ENCODE assay signal across 28 mouse cellular contexts in the genomic region with DNA sequence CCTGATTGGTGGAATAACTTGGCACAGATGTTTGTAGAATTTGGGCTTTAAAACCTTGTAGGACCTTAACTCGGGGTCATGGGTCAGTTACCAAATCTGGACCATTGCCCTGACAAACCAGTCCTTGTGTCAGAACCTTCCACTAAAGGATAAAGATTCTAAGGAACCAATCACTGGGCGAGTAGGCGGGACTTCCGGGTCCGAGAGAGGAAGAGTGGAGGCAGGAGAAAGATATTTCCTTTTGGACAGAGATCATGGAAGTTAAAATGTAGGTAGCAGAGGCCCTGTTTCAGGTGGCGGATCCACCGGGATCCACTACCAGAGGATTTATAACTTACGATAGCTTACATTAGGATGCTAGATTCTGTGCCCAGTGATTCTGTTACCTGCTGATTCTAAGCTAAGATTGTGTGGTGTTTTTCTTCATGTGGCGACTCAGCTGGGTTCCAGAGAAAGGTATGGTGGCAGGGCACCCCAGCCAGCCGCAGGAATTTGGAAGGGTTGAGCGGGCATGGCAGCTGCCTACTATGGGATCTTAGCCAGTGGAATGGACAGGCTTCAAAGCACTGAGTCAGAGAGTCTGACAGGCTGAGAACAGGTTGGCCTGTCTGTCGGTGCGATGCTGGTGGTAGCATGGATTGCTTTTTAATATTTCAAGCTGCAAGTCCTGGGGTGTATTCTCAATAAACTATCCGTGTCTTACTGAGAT. TPM values are rescaled to one million over a fixed set of nuclear protein-coding genes. Genes with fewer than 3 reads are reported as not detected.
DNase-seq lines count a peak whose midpoint lies in the region; ATAC-seq and TF ChIP-seq lines count a peak whose summit lies in the region.
"Had no signal": no experiment of that assay in that cellular context is flagged by ENCODE, and none has a peak within 500 bp of the region (broad histone marks: within the 10 kb centered on the region; RNA-seq: fewer than 3 reads in every experiment).

No protein-coding gene starts in this region.

- no peaks in the 10 kb centered on the region for H3K9me3 ChIP-seq in forebrain, embryonic 12.5 days
- H3K9me3 ChIP-seq: embryonic facial prominence, embryonic 12.5 days; embryonic facial prominence, embryonic 15.5 days; G1E; heart, embryonic 12.5 days; heart, embryonic 15.5 days had no signal

- ATAC-seq in forebrain, embryonic 12.5 days (ENCODE audit: low FRiP score) = no peak
- ATAC-seq: forebrain, embryonic 14.5 days; forebrain, postnatal 0 days; hindbrain, postnatal 0 days; inflammation-experienced regulatory T-cells, adult 6 months; intestine, embryonic 16.5 days had no signal

- peak overlapping the region; percentile 46 for H3K4me3 ChIP-seq in testis, adult 2 months (ENCODE audit: control insufficient read depth, low read depth, low read length)
- H3K4me3 ChIP-seq in forebrain, embryonic 12.5 days (replicated peaks) = no peak overlapping the region
- H3K4me3 ChIP-seq: embryonic facial prominence, embryonic 12.5 days; embryonic facial prominence, embryonic 15.5 days; gastrocnemius, adult 2 months; heart, embryonic 12.5 days; heart, embryonic 15.5 days had no signal

- no peak for TF ChIP-seq CTCF in testis, adult 2 months (IDR thresholded peaks at IDR 0.05; ENCODE audit: control insufficient read depth, insufficient read depth, insufficient replicate concordance, low read depth, low read length)

- H3K27me3 ChIP-seq in testis, adult 2 months (ENCODE audit: control insufficient read depth, insufficient read depth, low read length) = no peaks in the 10 kb centered on the region
- H3K27me3 ChIP-seq in forebrain, embryonic 12.5 days = no peaks in the 10 kb centered on the region
- H3K27me3 ChIP-seq: embryonic facial prominence, embryonic 12.5 days; embryonic facial prominence, embryonic 15.5 days; heart, embryonic 12.5 days; heart, embryonic 15.5 days had no signal

- no peak for TF ChIP-seq POLR2A in testis, adult 2 months (IDR thresholded peaks at IDR 0.05; ENCODE audit: control insufficient read depth, low read depth, low read length)

- no peak overlapping the region for H3K27ac ChIP-seq in testis, adult 2 months (ENCODE audit: control insufficient read depth, insufficient read depth, low read depth, low read length)
- H3K27ac ChIP-seq in forebrain, embryonic 12.5 days = no peak overlapping the region
- H3K27ac ChIP-seq: embryonic facial prominence, embryonic 12.5 days; embryonic facial prominence, embryonic 15.5 days; gastrocnemius, adult 2 months; heart, embryonic 15.5 days; hindbrain, embryonic 14.5 days; hindbrain, postnatal 0 days had no signal

- no peak overlapping the region for H3K4me2 ChIP-seq in forebrain, embryonic 12.5 days
- H3K4me2 ChIP-seq: embryonic facial prominence, embryonic 12.5 days; embryonic facial prominence, embryonic 15.5 days; heart, embryonic 12.5 days; heart, embryonic 15.5 days; hindbrain, embryonic 14.5 days had no signal

- H3K9ac ChIP-seq in forebrain, embryonic 12.5 days = no peak overlapping the region
- H3K9ac ChIP-seq: embryonic facial prominence, embryonic 12.5 days; embryonic facial prominence, embryonic 15.5 days; forebrain, postnatal 0 days; heart, embryonic 12.5 days; heart, embryonic 15.5 days; hindbrain, embryonic 14.5 days had no signal

- DNase-seq in testis, postnatal 10 days (ENCODE audit: low spot score) = no peak
- peak; percentile 2 for DNase-seq in Muller cell, postnatal 12 days (ENCODE audit: inconsistent ontology term)
- peak; percentile 13 for DNase-seq in fibroblast of lung, adult 2 months (ENCODE audit: low read depth)
- no peak for DNase-seq in embryo, embryonic 10 days (ENCODE audit: low spot score)
- DNase-seq in right cerebral cortex, postnatal 10 days (ENCODE audit: low spot score in 2 of 2) = no peak
- DNase-seq: adrenal gland, postnatal 10 days; adrenal gland, postnatal 36 days; cerebellum, adult 18-20 months; cerebellum, adult 9-10 months; cerebellum, postnatal 14 days; forebrain, postnatal 0 days; gastrocnemius, adult 2 months; gastrocnemius, postnatal 14 days; heart, adult 18-20 months; heart, postnatal 10 days; heart, postnatal 36 days had no signal

- WGBS in forebrain, embryonic 12.5 days = 88% methylated on average over 14 of the region's 14 CpGs

- no peaks in the 10 kb centered on the region for H3K36me3 ChIP-seq in testis, adult 2 months (ENCODE audit: control insufficient read depth, insufficient read depth, low read length)
- H3K36me3 ChIP-seq in forebrain, embryonic 12.5 days (replicated peaks) = no peaks in the 10 kb centered on the region
- H3K36me3 ChIP-seq: embryonic facial prominence, embryonic 12.5 days; embryonic facial prominence, embryonic 15.5 days; G1E; heart, embryonic 12.5 days; heart, embryonic 15.5 days had no signal

- H3K4me1 ChIP-seq in testis, adult 2 months (ENCODE audit: control insufficient read depth, insufficient read depth, low read length) = no peaks in the 10 kb centered on the region
- H3K4me1 ChIP-seq in forebrain, embryonic 12.5 days = no peaks in the 10 kb centered on the region
- H3K4me1 ChIP-seq: embryonic facial prominence, embryonic 12.5 days; embryonic facial prominence, embryonic 15.5 days; heart, embryonic 12.5 days; heart, embryonic 15.5 days had no signal

RNA-seq across cellular contexts. Expression of gene Yipf4, which starts 8.8 kb away (rescaled TPM):
- polyA plus RNA-seq in testis, adult 2 months (2012; rRNA removed) = 12.2 and 16.1 TPM in 2 replicates
- 52.6 and 54.9 TPM in 2 replicates for polyA plus RNA-seq in forebrain, embryonic 12.5 days (2016; fragmentation: Nextera tagmentation; extraction: Ambion mirVana)

RNA-seq across cellular contexts. Expression of gene Nlrc4, which starts 21.6 kb away (rescaled TPM):
- 0.66 and 0.77 TPM in 2 replicates for polyA plus RNA-seq in testis, adult 2 months (2012; rRNA removed)
- 0.14 and 0.18 TPM in 2 replicates for polyA plus RNA-seq in forebrain, embryonic 12.5 days (2016; fragmentation: Nextera tagmentation; extraction: Ambion mirVana)

RNA-seq across cellular contexts. Expression of gene Birc6, which starts 47.6 kb away (rescaled TPM):
- 26.0 and 26.3 TPM in 2 replicates for polyA plus RNA-seq in testis, adult 2 months (2012; rRNA removed)
- 103 and 109 TPM in 2 replicates for polyA plus RNA-seq in forebrain, embryonic 12.5 days (2016; fragmentation: Nextera tagmentation; extraction: Ambion mirVana)

Comparison
In these comparisons a context has a peak if more than half of its experiments do, and no peak if none do; other contexts are left out.
1. DNase-seq: peak in Muller cell, postnatal 12 days (single experiment) and fibroblast of lung, adult 2 months (single experiment); none in testis, postnatal 10 days (single experiment), embryo, embryonic 10 days (single experiment) and right cerebral cortex, postnatal 10 days (0 of 2).